Mouse (Mus musculus): ENCODE measurements around the gene Tekt4. TPM values are rescaled to one million over a fixed set of nuclear protein-coding genes. Genes with fewer than 3 reads are reported as not detected.

Tekt4 gene
- polyA plus RNA-seq, 2 experiments, result 0.05 TPM; not detected in 1

DNA sequence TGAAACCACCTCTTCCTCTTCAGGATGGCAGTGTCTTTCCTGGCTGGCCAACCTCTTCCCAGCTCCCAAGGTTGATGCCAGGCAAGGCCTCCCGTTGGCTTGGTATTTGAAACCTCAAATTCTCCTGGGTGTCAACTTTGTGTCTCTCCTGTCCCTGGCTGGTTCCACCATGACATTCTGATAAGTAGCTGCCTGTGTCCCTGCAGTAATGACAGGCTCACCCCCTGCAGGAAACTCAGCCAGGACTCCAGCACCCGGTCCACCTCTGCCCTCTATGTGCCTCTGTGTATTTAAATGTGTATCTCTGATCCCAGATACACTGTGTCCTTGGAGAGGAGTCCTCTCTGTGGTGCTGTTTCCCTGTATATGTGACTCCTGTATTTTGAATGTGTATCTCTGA, 11.8 kb downstream of the Tekt4 start:
- H3K36me3 ChIP-seq (ENCODE audit: control insufficient read depth, insufficient read depth, low read length), result no peaks in the 10 kb centered on the region
- H3K27me3 ChIP-seq (ENCODE audit: control insufficient read depth, insufficient read depth, low read length), result no peaks in the 10 kb centered on the region
- no peak for DNase-seq (ENCODE audit: low spot score)
- peaks cover 12% of the 10 kb centered on the region for H3K4me1 ChIP-seq (ENCODE audit: control insufficient read depth, insufficient read depth, low read length)
- no peaks in the 10 kb centered on the region for H3K9me3 ChIP-seq (ENCODE audit: control insufficient read depth, low read length)
- no peak overlapping the region for H3K4me2 ChIP-seq (replicated peaks; ENCODE audit: low read depth, low read length, severe bottlenecking)
- H3K4me3 ChIP-seq (replicated peaks; ENCODE audit: low read length), result no peak overlapping the region
- no peak for TF ChIP-seq POLR2A (IDR thresholded peaks at IDR 0.05; ENCODE audit: borderline replicate concordance, extremely low read depth, insufficient read depth, insufficient read length)
- 77% methylated on average over 2 of the region's 2 CpGs for WGBS
- ATAC-seq (ENCODE audit: low FRiP score, low read depth), result no peak
- H3K27ac ChIP-seq (replicated peaks; ENCODE audit: low read depth, low read length), result no peak overlapping the region
- no peak overlapping the region for H3K9ac ChIP-seq (ENCODE audit: low read depth, low read length, severe bottlenecking)

DNA sequence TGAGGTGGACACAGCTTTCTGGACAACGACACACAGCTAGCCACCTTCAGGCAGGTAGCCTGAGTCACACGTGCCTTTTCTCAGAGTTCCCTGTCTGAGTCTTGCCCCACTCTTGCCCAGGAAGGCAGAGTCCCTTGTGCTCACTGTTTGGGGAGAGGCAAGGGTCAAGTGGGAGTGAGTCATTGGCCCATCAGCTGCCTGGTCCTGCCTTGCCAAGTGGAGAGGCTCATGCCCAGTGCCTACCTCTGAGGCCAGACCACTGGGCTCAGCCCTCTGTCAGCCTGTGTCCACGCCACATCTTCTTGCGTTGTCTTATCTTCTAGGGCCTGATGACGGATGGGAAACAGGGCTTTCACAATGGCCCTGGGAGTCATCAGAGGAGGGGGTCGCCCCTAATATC, 13.4 kb downstream of the Tekt4 start:
- ATAC-seq (ENCODE audit: low FRiP score, low read depth), result no peak
- TF ChIP-seq POLR2A (IDR thresholded peaks at IDR 0.05; ENCODE audit: borderline replicate concordance, extremely low read depth, insufficient read depth, insufficient read length), result no peak

DNA sequence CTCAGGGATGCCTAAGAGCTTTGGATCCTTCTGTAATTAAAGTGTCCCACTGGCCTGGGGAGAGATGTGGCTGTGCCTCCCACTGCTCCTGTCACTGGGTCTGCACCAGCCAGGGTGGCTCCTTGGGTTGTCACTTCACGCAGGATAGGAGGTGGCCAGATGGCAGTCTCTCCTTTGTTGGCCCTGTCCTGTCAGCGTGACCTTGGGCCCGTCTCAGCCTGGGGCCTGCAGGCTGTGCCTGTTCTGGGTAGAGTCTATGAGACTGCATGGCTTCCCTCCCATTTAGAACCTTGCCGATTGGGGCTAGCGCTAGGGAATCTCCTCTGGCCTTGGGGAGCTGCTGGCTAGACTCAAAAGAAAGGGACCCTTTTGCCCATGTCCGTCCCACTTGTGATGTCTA, 13.9 kb downstream of the Tekt4 start:
- H3K4me3 ChIP-seq (replicated peaks; ENCODE audit: low read length), result no peak overlapping the region
- no peak overlapping the region for H3K27ac ChIP-seq (replicated peaks; ENCODE audit: low read depth, low read length)
- H3K27me3 ChIP-seq (ENCODE audit: control insufficient read depth, insufficient read depth, low read length), result peaks cover 3% of the 10 kb centered on the region; the same call in 1 of the 2 replicates
- ATAC-seq (ENCODE audit: low FRiP score, low read depth) (no peak), DNase-seq (ENCODE audit: low spot score) (no peak)
- H3K4me2 ChIP-seq (replicated peaks; ENCODE audit: low read depth, low read length, severe bottlenecking), result no peak overlapping the region
- WGBS, result 64% methylated on average over 6 of the region's 6 CpGs
- TF ChIP-seq POLR2A (IDR thresholded peaks at IDR 0.05; ENCODE audit: borderline replicate concordance, extremely low read depth, insufficient read depth, insufficient read length), result no peak
- H3K9me3 ChIP-seq (ENCODE audit: control insufficient read depth, low read length), result no peaks in the 10 kb centered on the region
- no peaks in the 10 kb centered on the region for H3K4me1 ChIP-seq (ENCODE audit: control insufficient read depth, insufficient read depth, low read length)
- H3K9ac ChIP-seq (ENCODE audit: low read depth, low read length, severe bottlenecking), result no peak overlapping the region
- no peaks in the 10 kb centered on the region for H3K36me3 ChIP-seq (ENCODE audit: control insufficient read depth, insufficient read depth, low read length)

More for the DNA sequence above, 13.4 kb downstream of the Tekt4 start:
- Histone ChIP-seq H3K27ac (replicated peaks; ENCODE audit: low read depth, low read length) (no peak overlapping the region), H3K9ac (ENCODE audit: low read depth, low read length, severe bottlenecking) (no peak overlapping the region), H3K9me3 (ENCODE audit: control insufficient read depth, low read length) (no peaks in the 10 kb centered on the region), H3K27me3 (ENCODE audit: control insufficient read depth, insufficient read depth, low read length) (peaks cover 3% of the 10 kb centered on the region; the same call in 1 of the 2 replicates), H3K36me3 (ENCODE audit: control insufficient read depth, insufficient read depth, low read length) (no peaks in the 10 kb centered on the region), H3K4me1 (ENCODE audit: control insufficient read depth, insufficient read depth, low read length) (peaks cover 4% of the 10 kb centered on the region; the same call in 1 of the 2 replicates), H3K4me2 (replicated peaks; ENCODE audit: low read depth, low read length, severe bottlenecking) (no peak overlapping the region), H3K4me3 (replicated peaks; ENCODE audit: low read length) (no peak overlapping the region)
- 69% methylated on average over 6 of the region's 6 CpGs for WGBS
- no peak for DNase-seq (ENCODE audit: low spot score)

DNA sequence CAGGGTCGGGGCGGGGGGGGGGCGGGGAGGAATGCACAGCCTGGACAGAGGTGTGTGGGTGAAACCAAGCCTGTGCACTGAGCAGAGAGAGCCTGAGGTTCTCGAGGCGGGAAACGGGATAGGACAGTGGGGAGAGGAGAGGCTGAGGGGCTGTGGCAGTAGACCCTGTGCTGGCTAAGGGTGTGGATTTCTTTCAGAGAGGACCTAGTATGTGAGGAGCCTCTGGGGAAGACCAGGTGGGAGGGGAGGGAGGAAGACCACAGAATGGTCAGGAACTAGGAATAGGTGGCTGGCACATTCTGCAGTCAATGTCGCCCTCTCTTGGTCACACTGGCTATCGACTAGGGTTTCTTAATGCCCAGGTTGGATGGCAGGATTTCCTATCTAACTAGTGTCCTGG, 15.4 kb downstream of the Tekt4 start:
- no peak for ATAC-seq (ENCODE audit: low FRiP score, low read depth)
- 0 out of 2 replicates have a peak overlapping the region, but pooled peaks have one; percentile 12 for H3K9ac ChIP-seq (ENCODE audit: low read depth, low read length, severe bottlenecking)

DNA sequence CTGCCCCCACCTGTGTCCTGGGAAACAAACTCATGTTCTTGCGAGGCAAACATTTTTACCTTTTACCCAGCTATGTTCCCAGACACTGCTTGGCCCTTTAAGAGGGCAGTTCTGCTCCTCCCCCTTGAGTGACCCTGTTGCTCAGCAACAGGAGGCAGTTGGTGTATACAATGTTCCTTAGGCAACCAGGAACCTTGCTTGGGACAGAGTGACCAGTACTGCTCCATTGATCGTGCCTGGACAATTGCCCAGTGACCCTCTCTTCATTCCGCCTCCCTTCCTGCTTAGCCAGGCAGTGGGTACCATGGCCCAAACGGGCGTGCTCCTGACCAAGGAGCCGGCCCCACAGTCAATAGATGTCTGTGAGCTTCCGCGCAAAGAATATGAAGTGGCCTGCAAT, 17.0 kb downstream of the Tekt4 start:
- Histone ChIP-seq H3K27me3 (ENCODE audit: control insufficient read depth, insufficient read depth, low read length) (peaks cover 3% of the 10 kb centered on the region; the same call in 1 of the 2 replicates), H3K27ac (replicated peaks; ENCODE audit: low read depth, low read length) (no peak overlapping the region), H3K36me3 (ENCODE audit: control insufficient read depth, insufficient read depth, low read length) (no peaks in the 10 kb centered on the region), H3K4me2 (replicated peaks; ENCODE audit: low read depth, low read length, severe bottlenecking) (no peak overlapping the region), H3K9me3 (ENCODE audit: control insufficient read depth, low read length) (no peaks in the 10 kb centered on the region), H3K9ac (ENCODE audit: low read depth, low read length, severe bottlenecking) (no peak overlapping the region), H3K4me1 (ENCODE audit: control insufficient read depth, insufficient read depth, low read length) (0 out of 2 replicates have a peak, but pooled peaks cover 4% of the 10 kb centered on the region), H3K4me3 (replicated peaks; ENCODE audit: low read length) (no peak overlapping the region)
- no peak for TF ChIP-seq POLR2A (IDR thresholded peaks at IDR 0.05; ENCODE audit: borderline replicate concordance, extremely low read depth, insufficient read depth, insufficient read length)
- ATAC-seq (ENCODE audit: low FRiP score, low read depth), result no peak
- 41% methylated on average over 8 of the region's 8 CpGs for WGBS
- DNase-seq (ENCODE audit: low spot score), result no peak

More for the DNA sequence above, 15.4 kb downstream of the Tekt4 start:
- 31% methylated on average over 7 of the region's 8 CpGs for WGBS
- Histone ChIP-seq H3K9me3 (ENCODE audit: control insufficient read depth, low read length) (no peaks in the 10 kb centered on the region), H3K36me3 (ENCODE audit: control insufficient read depth, insufficient read depth, low read length) (no peaks in the 10 kb centered on the region), H3K4me1 (ENCODE audit: control insufficient read depth, insufficient read depth, low read length) (0 out of 2 replicates have a peak, but pooled peaks cover 4% of the 10 kb centered on the region), H3K4me2 (replicated peaks; ENCODE audit: low read depth, low read length, severe bottlenecking) (no peak overlapping the region), H3K4me3 (replicated peaks; ENCODE audit: low read length) (no peak overlapping the region), H3K27ac (replicated peaks; ENCODE audit: low read depth, low read length) (no peak overlapping the region), H3K27me3 (ENCODE audit: control insufficient read depth, insufficient read depth, low read length) (peaks cover 3% of the 10 kb centered on the region; the same call in 1 of the 2 replicates)
- peak; percentile 87 for DNase-seq (ENCODE audit: low spot score)
- no peak for TF ChIP-seq POLR2A (IDR thresholded peaks at IDR 0.05; ENCODE audit: borderline replicate concordance, extremely low read depth, insufficient read depth, insufficient read length)

All from limb, embryonic 14.5 days (tissue).